Mouse (Mus musculus): ENCODE data around the gene 4930402K13Rik.
"Not testable (repeated sequence)": the region's sequence is repeated elsewhere in the genome, so short reads cannot be mapped to it uniquely, and the experiment has no call there.

Gene 4930402K13Rik

GRCm38 (mm10) chrX:9104262-9104661 is at the start of gene 4930402K13Rik:
Gene 4930402K13Rik (plus strand): TSS chrX:9104562.
- DNase-seq = no peak

GRCm38 (mm10) chrX:9060952-9061351 is 43.4 kb upstream of the 4930402K13Rik start:
- peak; percentile 48 for DNase-seq

- DNase-seq = no peak
These were observed 42.3 kb upstream of the 4930402K13Rik start for GRCm38 (mm10) chrX:9062101-9062500.

GRCm38 (mm10) chrX:9062715-9063114 is 41.6 kb upstream of the 4930402K13Rik start, which contains the start of gene Fthl17f:
Gene Fthl17f (plus strand): TSS chrX:9063015.
- DNase-seq = not testable (repeated sequence)

- peak; percentile 79 for DNase-seq
These were observed 26.7 kb upstream of the 4930402K13Rik start for GRCm38 (mm10) chrX:9077699-9078098.

GRCm38 (mm10) chrX:9095066-9095465 is 9.3 kb upstream of the 4930402K13Rik start:
- DNase-seq = not testable (repeated sequence)

GRCm38 (mm10) chrX:9110381-9110780 is 6.0 kb downstream of the 4930402K13Rik start:
- no peak for DNase-seq

GRCm38 (mm10) chrX:9124928-9125327 is 20.6 kb downstream of the 4930402K13Rik start:
- DNase-seq = no peak

GRCm38 (mm10) chrX:9128317-9128831 is 24.0 kb downstream of the 4930402K13Rik start:
- DNase-seq = peak; percentile 45

- no peak for DNase-seq
These were observed 35.1 kb downstream of the 4930402K13Rik start for GRCm38 (mm10) chrX:9139290-9139948.

GRCm38 (mm10) chrX:9142669-9143068 is 38.3 kb downstream of the 4930402K13Rik start:
- DNase-seq = no peak
